Mouse (Mus musculus) regulatory T cell (primary cell): ENCODE measurements around the gene Agap2.

Experiments used
- in situ Hi-C: fragments of 300-600 bp; cut with MboI, MseI; formaldehyde crosslinking; loops from one replicate; pipeline ENCODE4 v1.15.1; 2025; ENCODE audit warnings: high pct_unique_total_duplicates

The Agap2 gene

DNA sequence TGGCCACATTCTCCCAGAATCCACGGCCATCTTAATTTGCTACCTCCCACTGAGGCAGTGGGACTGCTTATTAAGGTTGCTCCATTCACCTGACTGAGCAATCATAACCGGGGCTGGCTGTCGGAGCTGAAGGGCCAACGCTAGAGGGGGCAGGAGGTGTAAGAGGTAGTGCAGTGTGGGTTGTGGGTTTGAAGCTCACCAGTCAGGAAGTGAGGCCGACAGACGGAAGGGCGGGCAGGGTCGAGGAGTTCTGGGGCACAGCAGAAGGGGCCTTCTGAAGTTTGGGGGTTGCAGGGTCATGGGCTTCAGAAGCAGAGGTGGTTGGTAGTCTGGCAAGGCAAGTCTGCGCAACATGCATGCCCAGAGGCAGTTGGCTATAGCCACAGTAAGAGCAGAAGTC, at the start of gene Agap2:
Gene Agap2 (plus strand): TSS at position 205 of the 400 bp plus-strand sequence.
- in situ Hi-C loops = loop anchor here (5.0 kb wide), 1 partner anchor 982 kb away; the partner anchor contains the start of gene Ptges3

GRCm38 (mm10) chr10:127030336-127031296, 44.5 kb upstream of the Agap2 start, which contains the start of gene Tsfm:
Gene Tsfm, minus strand, starts transcription at chr10:127030840.
- in situ Hi-C loops = loop anchor here (10.0 kb wide), 1 partner anchor 116 kb away; no protein-coding TSS in a partner anchor

DNA sequence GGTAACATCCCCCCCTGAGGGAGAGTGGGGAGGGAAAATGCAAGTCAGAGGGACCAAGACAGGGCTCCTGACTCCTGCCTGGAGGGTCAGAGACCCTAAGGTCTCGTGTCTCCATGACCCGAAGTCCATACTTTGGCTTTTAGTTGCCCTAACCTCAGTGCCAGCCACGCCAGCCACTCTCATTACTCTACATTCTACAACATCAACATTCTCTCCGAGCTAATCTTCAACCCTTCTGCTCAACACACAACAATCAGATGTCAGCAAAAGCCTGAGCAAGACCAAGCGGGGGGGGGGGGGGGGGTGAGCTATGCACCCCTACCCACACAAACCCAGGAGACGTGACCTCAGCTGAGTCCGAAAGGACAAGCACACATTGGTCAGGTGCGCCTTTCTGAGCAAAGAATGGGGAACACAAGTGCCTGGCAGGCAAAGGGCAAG, 41.8 kb upstream of the Agap2 start:
- in situ Hi-C loops = loop anchor here (10.0 kb wide), 1 partner anchor 119 kb away; no protein-coding TSS in a partner anchor

DNA sequence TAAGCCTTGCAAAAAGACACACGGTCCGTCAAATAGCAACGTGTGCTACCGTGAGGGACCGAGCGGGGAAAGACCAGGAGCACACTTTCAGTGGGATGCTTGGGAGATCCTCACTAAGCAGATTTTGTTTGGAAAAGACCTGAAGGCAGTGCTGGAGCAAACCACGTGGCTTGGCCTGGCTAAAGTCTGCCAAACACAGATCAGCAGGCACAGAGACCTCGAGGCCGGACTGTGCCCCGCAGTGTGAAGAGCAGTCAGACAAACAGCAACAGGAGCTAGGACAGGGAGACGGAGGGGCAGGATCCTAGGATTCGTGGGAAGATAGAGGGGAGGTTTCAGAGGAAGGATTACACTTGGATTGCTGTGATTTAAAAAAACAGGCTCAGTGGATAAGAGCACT, 38.8 kb upstream of the Agap2 start:
- in situ Hi-C loops = loop anchor here (10.0 kb wide), 1 partner anchor 121 kb away; no protein-coding TSS in a partner anchor

GRCm38 (mm10) chr10:127037641-127038040, 37.4 kb upstream of the Agap2 start:
- in situ Hi-C loops = loop anchor here (10.0 kb wide), 1 partner anchor 123 kb away; no protein-coding TSS in a partner anchor

DNA sequence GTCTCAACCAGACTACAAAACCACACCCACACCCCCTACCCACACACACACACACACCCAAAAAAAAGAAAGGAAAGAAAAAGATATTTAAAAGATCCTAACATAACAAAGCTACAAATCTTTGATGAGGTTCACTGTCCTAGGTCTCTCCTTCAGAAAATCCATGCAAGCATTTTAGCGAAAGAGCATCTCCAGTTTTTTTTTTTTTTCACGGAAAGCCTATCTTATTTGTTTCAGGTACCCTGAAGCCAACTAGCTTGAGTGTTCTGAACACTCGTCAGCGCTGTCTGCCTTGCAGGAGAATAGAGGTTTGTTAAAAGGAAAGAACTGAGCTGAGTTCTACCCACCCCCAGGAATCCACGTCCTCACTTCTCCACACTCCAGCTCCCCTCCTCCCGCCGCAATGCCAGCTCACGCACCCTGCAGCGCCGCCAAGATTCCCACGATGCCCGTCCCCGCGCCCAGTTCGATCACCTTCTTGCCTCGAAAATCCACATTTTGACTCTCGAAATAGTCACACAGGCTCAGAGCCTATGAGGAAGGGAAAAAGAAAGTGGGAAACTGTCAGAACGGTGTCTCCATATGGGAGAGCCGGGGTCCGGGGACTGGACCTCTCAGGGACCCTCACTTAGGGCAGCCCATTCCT, 34.4 kb upstream of the Agap2 start:
- in situ Hi-C loops = no loop called here

DNA sequence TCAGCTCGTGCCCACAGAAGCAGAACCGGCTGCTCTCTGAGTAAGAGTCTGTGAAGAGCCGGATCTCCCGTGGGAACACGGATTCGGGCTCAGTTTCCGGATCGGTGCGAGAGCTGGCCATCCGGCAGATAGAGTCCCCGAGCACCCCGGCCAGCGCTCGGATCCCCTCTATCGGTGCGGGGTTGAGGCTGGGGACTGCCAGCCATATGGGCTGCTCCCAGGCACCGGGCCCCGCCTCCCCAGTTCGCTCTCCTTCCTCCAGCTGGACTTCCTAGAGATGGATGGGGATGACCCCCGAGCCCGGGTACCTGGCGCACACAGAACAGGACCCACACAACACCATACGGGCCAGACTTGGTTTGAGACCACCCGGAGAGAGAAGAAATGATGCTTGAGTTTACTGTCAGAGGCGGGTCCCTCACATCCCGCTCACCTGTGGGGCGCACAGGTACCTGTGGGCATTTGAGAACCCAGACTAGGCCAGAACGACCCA, 33.8 kb upstream of the Agap2 start, which contains the start of the genes Mettl1 and Eef1akmt3:
Gene Mettl1 (plus strand): TSS at position 141 of the 493 bp plus-strand sequence.
Gene Eef1akmt3 (minus strand): TSS at position 240 of the 493 bp plus-strand sequence.
- in situ Hi-C loops = no loop called here

GRCm38 (mm10) chr10:127041774-127042338, 33.2 kb upstream of the Agap2 start:
- in situ Hi-C loops = no loop called here

DNA sequence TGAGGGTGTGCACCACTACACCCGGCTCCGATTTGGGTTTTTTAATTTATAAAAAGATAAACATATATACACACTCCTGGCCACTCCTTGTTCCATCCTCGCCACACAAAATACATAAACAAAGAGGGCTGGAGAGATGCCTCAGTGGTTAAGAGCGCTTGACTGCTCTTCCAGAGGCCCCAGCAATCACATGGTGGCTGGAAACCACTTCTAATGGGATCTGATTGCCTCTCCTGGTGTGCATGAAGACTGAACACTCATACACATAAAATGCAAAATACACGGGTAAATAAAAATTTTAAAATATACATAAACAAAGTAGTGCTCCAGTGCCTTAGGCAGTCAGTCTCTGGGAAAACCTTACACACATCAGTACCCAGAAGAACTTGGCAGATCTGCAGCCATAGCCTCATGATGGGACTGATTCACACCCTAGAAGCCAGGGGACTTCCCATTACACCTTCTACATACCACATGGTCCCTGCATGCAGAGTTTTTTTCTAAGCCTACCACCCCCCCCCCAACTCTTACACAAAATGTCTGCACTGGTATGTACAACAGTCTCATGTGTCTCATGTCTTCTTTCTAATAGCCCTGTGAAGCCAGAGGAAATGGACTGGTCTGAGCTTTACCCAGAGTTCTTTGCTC, 32.5 kb upstream of the Agap2 start:
- in situ Hi-C loops = no loop called here

- in situ Hi-C loops = no loop called here
Observed at GRCm38 (mm10) chr10:127043187-127043586, 31.9 kb upstream of the Agap2 start.

- in situ Hi-C loops = no loop called here
Observed at GRCm38 (mm10) chr10:127047954-127048353, 27.1 kb upstream of the Agap2 start, which contains the start of gene Cyp27b1. Gene Cyp27b1, plus strand, starts transcription at chr10:127048250.

DNA sequence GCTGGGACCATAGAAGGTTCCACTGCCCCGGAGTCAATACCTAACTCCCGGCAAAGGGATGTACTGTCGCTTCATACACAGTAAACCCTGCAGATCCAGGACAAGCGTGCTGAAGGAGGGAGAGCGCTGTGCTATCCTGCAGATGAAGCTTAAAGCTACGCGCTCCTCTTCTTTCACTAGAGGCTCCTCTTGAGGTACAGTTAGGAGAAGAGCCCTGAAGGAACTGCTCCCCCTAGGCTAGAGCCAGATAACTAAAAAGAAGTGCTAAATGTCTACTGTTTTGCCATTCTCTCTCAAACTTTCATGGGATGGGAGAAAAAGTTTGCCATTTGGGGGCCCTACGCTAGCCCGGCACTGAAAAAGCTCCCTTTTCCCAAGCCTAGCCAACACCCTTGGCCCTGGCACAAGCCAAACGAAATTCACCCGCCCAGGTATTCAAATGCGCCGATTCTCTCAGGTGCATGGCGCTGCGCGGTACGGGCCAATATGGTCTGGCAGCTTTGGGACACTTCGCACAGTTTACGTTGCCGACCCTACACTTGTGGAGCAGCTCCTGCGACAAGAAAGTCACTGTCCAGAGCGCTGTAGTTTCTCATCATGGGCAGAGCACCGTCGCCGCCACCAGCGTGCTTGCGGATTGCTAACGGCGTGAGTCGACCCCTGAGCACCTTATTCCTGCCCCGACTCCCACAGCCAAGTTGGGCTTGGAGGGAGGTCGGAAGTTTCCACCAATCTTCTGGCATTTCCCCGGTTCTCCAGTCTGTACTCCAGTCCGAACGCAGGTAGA, 26.3 kb upstream of the Agap2 start:
- in situ Hi-C loops = no loop called here

DNA sequence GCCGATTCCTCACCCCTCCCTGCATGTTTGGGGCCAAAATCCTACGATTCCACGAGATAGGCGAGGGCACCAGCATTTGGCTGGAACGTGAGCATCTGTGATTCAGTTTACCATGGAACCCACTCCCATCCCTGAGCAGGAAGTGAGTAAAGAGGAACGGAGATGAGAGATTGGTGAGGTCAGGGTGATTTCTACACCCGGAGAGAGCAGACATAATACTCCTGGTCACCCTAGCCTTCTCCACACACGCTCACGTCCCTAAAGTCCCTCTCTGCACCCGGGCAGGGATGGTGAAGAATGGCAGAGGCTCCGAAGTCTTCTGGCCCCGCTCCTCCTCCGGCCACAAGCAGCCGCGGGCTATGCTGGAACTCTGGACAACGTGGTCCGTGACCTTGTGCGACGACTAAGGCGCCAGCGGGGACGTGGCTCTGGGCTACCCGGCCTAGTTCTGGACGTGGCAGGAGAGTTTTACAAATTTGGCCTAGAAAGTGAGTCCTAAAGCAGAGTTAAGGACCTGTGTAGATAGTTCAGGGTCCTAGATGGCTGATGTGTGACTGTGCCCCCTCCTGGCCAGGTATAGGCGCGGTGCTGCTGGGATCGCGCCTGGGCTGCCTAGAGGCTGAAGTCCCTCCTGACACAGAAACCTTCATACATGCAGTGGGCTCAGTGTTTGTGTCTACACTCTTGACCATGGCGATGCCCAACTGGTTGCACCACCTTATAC, 25.5 kb upstream of the Agap2 start:
- in situ Hi-C loops = no loop called here

- in situ Hi-C loops = no loop called here
Observed at GRCm38 (mm10) chr10:127050119-127050474, 25.0 kb upstream of the Agap2 start.

DNA sequence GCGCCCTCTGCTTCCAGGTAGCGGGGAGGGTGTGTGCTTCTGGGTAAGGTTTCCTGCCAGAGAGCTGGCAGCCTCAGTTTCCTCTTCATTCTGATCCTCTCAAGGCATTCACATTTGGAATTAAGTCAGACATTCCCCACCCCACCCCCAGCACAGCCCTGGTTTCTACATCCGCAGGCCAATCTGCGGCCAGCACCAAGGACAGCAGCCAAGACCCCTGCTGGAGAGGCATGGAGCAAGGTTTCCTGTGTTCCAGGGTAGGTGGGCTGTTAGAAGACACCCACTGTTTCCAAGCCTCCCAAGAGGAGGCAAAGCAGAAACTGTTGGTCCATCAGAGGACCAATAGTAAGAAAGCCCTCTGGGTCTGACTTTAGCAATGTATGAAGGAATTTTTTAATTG, 20.4 kb upstream of the Agap2 start:
- in situ Hi-C loops = no loop called here

DNA sequence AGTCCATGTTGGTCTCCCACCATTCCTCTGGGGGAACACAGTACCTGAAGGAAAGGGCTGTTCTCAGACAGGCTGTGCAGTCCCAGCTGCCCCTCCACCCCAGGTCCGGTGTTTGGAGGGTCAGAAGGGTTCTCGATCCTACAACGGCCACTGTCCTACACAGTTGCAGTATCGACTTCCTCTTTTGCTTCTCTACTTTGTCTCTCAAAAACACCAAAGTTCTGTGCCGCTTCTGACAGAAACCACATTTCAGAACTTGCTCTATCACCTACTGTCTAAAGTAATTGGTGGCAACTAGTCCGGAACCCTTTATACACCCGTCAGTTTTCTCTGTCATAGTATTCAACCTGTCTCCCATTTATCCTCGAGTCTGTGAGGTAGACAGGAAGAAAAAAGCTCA, 19.7 kb upstream of the Agap2 start:
- in situ Hi-C loops = no loop called here

GRCm38 (mm10) chr10:127056490-127056889, 18.6 kb upstream of the Agap2 start:
- in situ Hi-C loops = no loop called here

GRCm38 (mm10) chr10:127058161-127058560, 16.9 kb upstream of the Agap2 start:
- in situ Hi-C loops = no loop called here

GRCm38 (mm10) chr10:127058708-127059107, 16.4 kb upstream of the Agap2 start:
- in situ Hi-C loops = no loop called here
